Mouse (Mus musculus) spleen, embryonic (tissue): ENCODE measurements at regions not wholly inside any gene's neighbourhood (a gene's known extent, or its start where the extent isn't known, plus 50 kb on each side); places are given as distances from the start of the nearest gene placed in this dataset.

Experiments used
- CTCF ChIA-PET: fragments of 350-600 bp; sonication (Branson Sonifier 250); formaldehyde crosslinking; loops from one replicate; lab custom pipeline; 2022; lab: Charles Lee

DNA sequence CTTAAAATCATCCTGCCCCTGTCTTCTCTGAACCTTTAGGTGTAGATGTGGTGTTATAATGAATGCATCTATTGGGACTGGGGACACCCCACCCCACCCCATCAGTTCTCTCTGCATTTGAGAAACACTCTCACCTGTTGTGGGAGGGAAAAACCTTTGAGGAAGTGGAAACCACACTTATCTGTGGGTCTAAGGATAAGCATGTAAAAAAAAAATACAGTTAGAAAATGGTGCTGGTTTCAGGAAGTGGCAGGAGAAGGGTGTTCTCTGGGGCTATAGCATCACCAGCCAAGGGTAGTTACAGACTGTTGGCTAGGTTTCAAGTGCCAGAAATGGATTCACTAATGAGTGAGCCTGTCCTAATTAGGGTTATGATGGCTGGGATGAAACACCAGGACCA lies 91.1 kb upstream of the Rbm19 start:
- CTCF ChIA-PET = no interaction called here

DNA sequence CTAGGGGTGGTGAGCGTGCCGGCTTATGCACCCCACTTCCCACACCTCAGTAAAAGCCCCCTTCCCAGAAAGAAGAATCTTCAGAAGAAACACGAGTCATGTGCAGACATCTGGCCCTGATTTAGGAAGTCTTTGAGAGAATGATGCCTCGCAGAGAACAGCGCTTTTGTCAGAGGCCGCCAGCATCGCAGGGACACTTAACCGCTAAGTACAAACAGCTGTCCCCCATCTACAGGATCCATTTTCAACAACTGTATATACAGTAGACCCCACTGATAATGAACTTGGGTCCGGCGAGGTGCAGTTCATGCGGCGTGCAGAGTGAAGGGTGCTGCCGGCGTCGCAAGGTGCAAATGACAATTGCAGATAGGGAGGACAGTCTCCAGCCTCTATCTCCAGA lies 85.4 kb upstream of the Rbm19 start:
- CTCF ChIA-PET = no interaction called here

DNA sequence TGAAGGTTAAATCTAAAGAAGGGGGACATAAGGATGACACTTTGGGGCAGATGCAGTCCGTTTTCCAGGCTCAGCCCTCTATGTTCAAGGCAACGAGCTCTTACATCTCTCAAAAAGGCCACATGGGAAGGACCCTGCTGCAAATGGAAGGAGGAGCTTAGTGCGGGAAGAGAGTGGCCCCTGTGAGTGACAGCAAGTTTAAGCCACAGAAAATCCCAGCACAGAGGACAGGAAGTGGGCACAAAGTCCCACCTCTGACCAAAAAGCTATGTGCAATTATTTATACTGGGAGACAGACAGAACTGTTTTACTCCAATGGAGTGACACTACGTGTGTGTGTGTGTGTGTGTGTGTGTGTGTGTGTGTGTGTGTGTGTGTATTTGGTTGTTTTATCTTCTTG lies 84.7 kb upstream of the Rbm19 start:
- CTCF ChIA-PET = no interaction called here

DNA sequence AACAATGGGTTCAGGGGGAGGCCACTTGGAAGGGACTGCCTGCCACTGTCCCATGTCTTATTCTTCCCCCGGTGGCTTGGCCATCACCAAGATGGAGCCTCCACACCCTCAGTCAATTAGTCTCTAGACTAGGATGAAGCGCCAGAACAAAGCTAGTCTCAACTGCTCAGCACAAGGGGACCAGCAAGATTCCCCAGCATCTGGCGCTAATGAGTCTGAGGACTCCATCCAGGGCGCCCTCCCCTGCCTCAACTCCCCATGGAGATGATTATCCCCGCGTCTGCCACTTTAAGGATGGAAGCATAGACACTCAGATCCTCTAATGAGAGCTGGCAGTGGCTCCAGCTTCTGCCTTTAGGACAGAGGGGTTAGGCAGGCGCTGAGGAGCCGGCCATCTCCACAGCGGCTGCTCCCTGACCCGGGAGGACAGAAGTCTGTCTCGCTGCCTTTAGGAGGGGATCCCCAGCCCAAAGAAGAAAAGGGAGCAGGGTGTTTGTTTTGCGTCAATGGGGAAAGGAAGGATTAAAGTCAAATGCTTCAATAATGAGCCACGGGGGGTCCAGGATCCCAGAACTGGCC lies 81.7 kb upstream of the Rbm19 start:
- CTCF ChIA-PET = no interaction called here

DNA sequence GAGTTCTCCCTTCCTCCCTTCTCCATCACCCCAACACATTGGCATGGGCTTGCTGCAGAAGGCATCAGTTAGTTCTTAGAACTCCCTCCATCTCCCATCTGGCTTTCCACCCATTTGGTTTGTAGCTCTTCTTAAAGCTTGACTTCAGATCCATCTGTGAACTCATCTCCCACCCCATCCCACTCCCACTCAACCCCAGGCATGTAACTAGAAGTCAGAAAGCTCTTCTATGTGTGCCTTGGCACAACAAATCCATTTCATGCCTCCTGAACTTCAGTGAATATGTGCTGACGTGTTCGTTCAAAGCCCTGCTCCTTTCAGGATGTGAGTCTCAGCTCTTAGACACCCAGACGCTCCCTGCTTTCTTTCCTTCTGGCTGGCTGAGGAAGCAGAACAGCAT lies 81.0 kb upstream of the Rbm19 start:
- CTCF ChIA-PET = no interaction called here

DNA sequence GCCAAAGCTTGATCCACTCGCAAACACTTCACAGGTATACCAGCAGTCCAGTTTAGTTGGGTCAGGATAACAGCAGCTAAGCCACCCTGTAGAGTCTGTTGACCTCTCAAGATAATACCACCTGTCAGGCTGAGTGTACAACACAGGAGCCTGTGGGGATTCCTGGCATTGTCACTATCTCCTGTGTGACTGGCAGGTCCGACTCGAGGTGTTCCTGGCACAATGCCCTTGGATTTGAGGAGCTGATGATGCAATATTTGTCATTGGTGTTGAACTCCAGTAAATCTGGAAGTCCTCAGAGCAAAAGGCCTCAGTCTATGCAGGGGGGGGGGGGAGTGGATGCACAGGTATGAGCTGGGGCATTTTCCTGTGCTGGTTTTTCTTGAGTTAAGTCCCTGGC lies 78.5 kb upstream of the Rbm19 start:
- CTCF ChIA-PET = no interaction called here

DNA sequence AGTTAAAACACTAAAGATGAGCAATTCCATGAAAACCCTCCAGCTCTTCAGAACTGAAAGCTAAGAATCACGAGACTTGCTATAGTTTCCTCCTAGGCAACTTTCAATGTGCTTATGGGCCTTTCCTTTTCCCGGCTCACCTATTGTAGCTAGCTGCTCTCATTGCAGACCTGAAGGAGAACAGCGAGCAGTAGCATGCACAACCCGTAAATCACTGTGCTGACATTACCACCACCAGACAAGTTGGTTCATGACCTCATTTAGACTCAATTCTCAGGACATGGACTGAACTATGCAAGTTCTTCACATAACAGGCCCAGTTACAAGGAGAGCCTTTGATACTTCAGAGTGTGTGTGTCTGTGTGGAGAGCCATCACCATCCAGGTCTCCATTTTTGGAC lies 72.5 kb upstream of the Rbm19 start:
- CTCF ChIA-PET = no interaction called here

DNA sequence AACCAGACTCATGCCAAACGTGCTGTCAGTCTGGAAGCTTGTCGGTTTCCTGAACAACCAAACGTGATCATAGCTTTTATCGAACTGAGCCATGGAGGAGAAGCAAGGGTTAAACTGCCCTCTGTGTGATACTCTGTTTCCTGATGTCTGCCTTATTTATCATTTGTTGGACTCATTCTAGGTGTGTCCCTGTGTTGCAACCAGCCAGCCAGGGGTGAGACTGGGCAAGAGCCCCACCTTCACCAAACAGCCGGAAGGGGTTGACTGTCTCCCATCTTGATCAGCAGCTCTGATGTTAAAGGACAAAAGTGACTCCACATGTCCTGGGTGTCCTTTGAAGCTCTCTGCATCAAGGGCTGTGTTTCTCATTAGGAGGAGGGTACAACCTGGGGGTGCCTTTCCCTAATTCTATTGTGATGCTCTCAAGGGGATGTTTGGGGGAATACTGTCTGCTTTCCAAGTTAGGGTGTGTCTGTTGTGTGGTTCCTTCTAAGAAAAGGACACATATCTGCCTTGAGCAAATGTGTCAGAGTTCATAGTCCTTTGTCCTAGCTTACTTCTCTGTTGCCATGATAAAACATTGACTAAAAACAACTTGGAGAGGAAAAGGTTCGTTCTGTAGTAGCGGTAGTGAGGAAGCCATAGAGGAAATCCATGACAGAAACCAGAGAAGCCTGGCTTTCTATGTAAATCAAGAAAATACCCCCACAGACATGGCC lies 67.0 kb upstream of the Rbm19 start:
- CTCF ChIA-PET = no interaction called here

DNA sequence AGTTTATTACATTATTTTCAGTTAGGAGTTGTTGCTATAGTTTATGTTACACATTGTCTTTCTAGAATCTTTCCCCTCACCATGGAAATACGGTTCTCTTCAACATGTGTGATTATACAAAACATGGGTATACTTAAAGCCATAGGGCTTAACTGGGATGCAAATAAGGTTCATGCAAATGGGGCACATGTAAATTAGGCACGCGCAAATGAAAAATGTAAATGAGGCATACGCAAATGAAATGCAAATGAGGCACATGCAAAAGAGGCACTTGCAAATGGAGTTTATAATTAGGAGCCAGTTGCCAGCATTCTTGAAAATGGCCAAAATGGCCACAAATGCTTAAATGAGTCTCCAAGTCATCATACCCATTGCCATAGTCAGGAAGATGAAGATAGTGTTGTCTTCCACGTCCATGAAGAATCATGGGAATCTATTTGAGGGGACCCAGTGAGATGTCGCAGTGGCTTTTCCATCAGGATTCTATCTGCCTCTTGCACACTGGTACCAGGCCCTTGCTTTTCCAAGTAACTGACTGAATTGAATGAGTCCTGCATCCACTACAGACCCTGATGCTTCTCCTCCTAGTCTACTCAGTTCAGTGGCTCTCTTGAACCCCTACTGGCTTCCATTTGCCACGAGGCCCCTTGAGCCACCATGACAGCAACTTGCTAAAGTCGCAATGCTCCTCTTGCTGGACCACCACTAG lies 65.4 kb upstream of the Rbm19 start:
- CTCF ChIA-PET = no interaction called here

DNA sequence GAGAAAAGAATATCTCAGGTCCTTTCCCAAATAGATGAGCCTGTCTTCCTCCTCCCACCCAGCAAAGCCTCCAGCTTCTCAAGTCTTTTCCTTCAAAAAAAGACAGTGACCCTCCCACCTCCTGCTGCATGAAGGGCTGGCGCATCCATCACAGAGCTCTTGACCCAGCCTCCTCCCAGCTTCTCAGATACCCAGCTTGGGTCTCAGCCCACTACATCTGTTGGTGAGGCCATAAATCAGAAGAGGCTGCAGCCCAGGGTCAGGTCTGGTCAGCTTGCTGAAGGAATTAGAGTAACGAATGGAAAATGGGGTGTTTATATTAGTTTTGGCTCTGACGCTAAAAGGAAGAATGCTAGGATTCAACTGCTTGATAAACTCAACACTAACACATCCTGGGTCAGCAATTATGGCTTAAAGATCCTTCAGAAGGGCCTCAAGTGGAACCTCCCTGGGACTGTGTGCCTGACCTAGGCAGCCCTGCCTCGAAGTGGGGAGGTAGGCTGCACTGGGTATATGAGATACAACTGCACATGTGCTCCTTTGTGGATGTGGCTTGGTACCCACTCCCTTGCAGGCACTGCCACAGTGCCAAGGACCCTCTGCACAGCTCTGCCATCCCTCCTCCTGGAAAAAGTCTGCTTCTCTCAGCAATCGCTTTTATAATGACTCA lies 61.6 kb upstream of the Rbm19 start:
- CTCF ChIA-PET = no interaction called here
